Mouse (Mus musculus): ENCODE results near the gene Hnrnpf. TPM values are rescaled to one million over a fixed set of nuclear protein-coding genes. Genes with fewer than 3 reads are reported as not detected.

Gene Hnrnpf
- polyA plus RNA-seq, 1 experiment from 2014 or later: 363 TPM

DNA sequence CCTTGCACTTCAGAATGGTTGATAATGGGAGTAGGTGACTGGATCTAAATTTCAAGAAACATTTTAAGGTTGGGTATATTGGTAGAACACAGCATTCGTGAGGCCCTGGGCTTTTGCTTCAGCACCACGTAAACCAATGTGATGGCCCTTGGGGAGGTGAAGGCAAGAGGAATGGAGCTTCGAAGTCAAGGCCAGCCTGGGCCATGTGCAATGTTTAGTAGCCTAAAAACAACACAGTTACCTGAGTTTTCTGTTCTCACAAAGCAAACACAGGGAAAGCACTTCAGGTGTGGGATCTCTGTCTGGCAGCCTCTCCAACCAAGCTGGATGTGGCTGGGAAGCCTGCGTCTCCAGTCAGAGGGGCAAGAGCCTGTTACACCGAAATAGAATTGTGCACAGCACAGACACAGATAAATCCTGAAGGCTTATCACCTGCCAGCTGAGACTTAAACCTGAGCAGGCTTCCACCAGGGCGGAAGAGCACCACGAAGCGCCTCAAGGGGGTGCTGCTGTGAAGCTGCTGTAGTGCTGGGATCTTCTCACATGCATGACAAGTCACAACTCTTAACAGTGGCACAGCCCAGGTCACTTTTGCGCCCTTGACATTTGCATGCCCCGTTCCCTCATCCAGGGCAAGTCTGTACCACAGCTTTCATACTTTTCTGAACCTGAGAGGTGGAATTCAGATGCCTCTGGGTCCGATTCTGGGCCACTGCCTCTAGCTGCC lies 32.4 kb downstream of the Hnrnpf start:
- H3K27me3 ChIP-seq: no peaks in the 10 kb centered on the region
- H3K9me3 ChIP-seq: no peaks in the 10 kb centered on the region
- WGBS: 53% methylated on average over 11 of the region's 11 CpGs
- H3K4me3 ChIP-seq (replicated peaks): no peak overlapping the region
- no peak overlapping the region for H3K4me2 ChIP-seq (replicated peaks)
- ATAC-seq: no peak
- H3K4me1 ChIP-seq (replicated peaks): no peaks in the 10 kb centered on the region
- H3K9ac ChIP-seq (replicated peaks): no peak overlapping the region
- H3K36me3 ChIP-seq: peaks cover 27% of the 10 kb centered on the region
- H3K27ac ChIP-seq: no peak overlapping the region

DNA sequence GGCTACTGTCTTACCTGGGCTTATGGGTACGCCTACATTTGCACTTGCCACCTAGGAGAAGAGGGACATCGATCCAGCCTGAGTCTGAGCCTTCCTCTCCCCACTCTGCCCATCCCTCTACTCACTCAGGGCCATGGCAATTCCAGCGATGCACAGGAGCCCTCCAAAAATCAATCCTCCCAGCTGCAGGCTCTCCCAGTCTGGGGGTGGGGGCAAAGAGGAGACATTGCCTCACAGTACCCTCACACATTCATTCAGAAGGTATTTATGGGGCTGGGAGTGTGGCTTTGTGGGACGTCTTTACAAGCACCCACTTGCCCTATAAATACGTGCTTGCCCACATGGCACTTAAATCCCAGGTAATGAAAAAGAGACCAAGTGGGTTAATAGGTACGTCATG lies 34.2 kb downstream of the Hnrnpf start:
- Histone ChIP-seq H3K9me3 (no peaks in the 10 kb centered on the region), H3K36me3 (peaks cover 11% of the 10 kb centered on the region), H3K4me2 (replicated peaks) (no peak overlapping the region), H3K9ac (replicated peaks) (no peak overlapping the region), H3K27ac (no peak overlapping the region), H3K27me3 (no peaks in the 10 kb centered on the region), H3K4me3 (replicated peaks) (no peak overlapping the region), H3K4me1 (replicated peaks) (no peaks in the 10 kb centered on the region)
- ATAC-seq: no peak
- WGBS: 93% methylated on average over 6 of the region's 6 CpGs

GRCm38 (mm10) chr6:117935681-117936612 lies 35.8 kb downstream of the Hnrnpf start:
- H3K9me3 ChIP-seq: no peaks in the 10 kb centered on the region
- 95% methylated on average over 14 of the region's 14 CpGs for WGBS
- no peak overlapping the region for H3K4me3 ChIP-seq (replicated peaks)
- no peaks in the 10 kb centered on the region for H3K27me3 ChIP-seq
- no peak for ATAC-seq
- H3K4me1 ChIP-seq (replicated peaks): no peaks in the 10 kb centered on the region
- no peak overlapping the region for H3K4me2 ChIP-seq (replicated peaks)
- H3K27ac ChIP-seq: no peak overlapping the region
- H3K9ac ChIP-seq (replicated peaks): no peak overlapping the region
- H3K36me3 ChIP-seq: no peaks in the 10 kb centered on the region

DNA sequence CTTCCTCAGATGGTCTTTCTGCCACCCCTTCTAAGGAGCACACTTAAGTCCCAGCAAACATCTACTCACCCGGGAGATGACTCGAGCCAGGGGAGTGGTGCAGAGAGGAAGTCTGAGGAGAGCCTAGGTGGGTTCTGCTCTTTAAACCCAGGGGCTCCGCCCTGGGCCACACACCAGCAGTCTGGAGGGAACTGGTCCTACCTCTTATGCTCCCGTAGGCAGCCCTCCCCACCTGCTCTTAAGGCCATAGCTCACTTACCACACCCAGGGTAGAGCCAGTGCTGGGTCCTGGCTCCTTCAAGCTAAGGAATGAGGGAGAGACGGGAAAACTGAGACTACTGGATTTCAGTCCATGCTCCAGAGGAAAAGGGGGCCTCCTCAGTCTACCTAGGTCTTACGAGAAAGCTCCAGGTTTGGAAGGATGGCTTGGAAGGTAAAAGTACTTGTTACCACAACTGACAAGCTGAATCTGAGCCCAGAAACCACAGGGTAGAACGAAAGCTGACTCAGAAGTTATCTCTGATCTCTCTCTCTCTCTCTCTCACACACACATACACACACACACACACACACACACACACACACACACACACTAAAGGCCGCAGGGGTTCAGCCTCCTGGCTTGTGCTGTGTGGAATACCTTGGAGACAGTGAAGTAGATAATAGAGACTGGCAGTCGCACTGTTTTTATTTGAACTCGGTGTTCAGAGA lies 37.3 kb downstream of the Hnrnpf start, which contains the start of gene Fxyd4:
Gene Fxyd4, minus strand, starts transcription at position 471 of the 711 bp plus-strand sequence.
- Histone ChIP-seq H3K9ac (replicated peaks) (no peak within 1 kb of the TSS), H3K4me2 (replicated peaks) (no peak within 1 kb of the TSS), H3K27me3 (no peaks in the 10 kb centered on the region), H3K4me1 (replicated peaks) (no peaks in the 10 kb centered on the region), H3K27ac (no peak within 1 kb of the TSS), H3K9me3 (no peaks in the 10 kb centered on the region), H3K4me3 (replicated peaks) (no peak within 1 kb of the TSS), H3K36me3 (no peaks in the 10 kb centered on the region)
- WGBS: 80% methylated on average over 10 of the region's 10 CpGs
- no peak for ATAC-seq

GRCm38 (mm10) chr6:117938951-117939350 lies 38.8 kb downstream of the Hnrnpf start:
- 94% methylated on average over 10 of the region's 10 CpGs for WGBS

DNA sequence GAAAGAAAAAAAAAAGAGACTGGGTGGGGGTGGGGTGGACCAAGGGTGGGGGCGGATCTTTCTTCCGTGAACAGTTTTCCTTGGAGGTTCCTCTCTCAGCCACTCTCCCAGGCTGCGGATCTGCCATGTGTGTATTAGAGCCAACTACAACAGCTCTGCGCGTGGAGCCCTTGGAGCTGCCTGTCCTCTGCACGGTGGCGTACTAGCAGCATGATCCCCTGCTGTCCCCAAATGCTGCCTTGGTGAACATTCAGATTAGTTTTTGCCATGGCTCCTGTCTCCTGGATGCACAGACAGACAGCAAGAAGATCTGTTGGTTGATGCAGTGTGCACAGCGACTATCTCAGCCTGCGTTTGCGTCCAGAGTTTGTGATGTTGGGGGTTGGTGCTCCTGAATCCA lies 42.6 kb downstream of the Hnrnpf start:
- no peak overlapping the region for H3K4me2 ChIP-seq (replicated peaks)
- H3K27me3 ChIP-seq: no peaks in the 10 kb centered on the region
- WGBS: 87% methylated on average over 10 of the region's 10 CpGs
- no peak for ATAC-seq
- H3K36me3 ChIP-seq: no peaks in the 10 kb centered on the region
- H3K4me3 ChIP-seq (replicated peaks): no peak overlapping the region
- no peak overlapping the region for H3K9ac ChIP-seq (replicated peaks)
- H3K27ac ChIP-seq: no peak overlapping the region
- no peaks in the 10 kb centered on the region for H3K4me1 ChIP-seq (replicated peaks)
- no peaks in the 10 kb centered on the region for H3K9me3 ChIP-seq

More at GRCm38 (mm10) chr6:117938951-117939350, 38.8 kb downstream of the Hnrnpf start:
- Histone ChIP-seq H3K9me3 (no peaks in the 10 kb centered on the region), H3K4me2 (replicated peaks) (no peak overlapping the region), H3K36me3 (no peaks in the 10 kb centered on the region), H3K4me3 (replicated peaks) (no peak overlapping the region), H3K4me1 (replicated peaks) (no peaks in the 10 kb centered on the region), H3K27ac (no peak overlapping the region), H3K27me3 (no peaks in the 10 kb centered on the region), H3K9ac (replicated peaks) (no peak overlapping the region)
- ATAC-seq: no peak

DNA sequence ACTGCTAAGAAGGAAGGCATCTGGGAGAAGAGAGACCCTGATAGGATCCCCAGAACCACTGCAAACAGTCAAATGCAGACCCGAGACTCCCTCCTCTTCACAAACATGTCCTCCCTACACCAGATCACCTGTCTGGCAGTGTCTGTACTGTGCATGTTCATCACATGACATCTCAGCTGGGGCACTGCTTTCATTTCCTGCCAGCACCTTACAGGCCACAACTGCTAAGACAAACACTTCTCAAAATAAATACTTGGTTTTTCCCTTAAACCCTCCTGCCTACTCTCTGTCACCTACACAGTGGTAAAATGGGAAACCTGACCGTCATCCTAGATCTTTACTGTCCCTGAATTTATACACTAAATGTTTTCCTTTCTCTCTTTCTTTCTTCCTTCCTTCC lies 43.8 kb downstream of the Hnrnpf start:
- Histone ChIP-seq H3K4me2 (replicated peaks) (no peak overlapping the region), H3K9me3 (no peaks in the 10 kb centered on the region), H3K9ac (replicated peaks) (no peak overlapping the region), H3K4me3 (replicated peaks) (no peak overlapping the region), H3K4me1 (replicated peaks) (no peaks in the 10 kb centered on the region), H3K27me3 (no peaks in the 10 kb centered on the region), H3K36me3 (no peaks in the 10 kb centered on the region), H3K27ac (no peak overlapping the region)
- no peak for ATAC-seq
- 87% methylated on average over 2 of the region's 2 CpGs for WGBS

DNA sequence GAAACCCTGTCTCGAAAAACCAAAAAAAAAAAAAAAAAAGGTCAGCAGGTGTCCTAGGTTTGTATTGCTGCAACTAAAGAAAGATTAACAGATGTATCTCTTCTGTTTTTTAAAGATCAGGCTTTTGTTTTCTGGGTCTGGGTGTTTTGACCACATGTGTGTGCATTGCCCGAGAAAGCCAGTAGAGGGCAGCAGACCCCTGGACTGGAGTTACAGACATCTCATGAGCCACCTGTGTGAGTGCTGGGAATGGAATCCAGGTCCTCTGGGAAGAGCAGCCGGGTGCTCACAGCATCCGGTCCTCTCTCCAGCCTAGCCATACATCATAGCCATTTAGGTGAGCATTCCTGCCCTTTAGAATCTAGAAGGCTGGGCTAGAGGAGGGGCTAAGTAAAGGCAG lies 52.2 kb downstream of the Hnrnpf start:
- 89% methylated on average over 4 of the region's 4 CpGs for WGBS
- H3K4me2 ChIP-seq (replicated peaks): no peak overlapping the region
- no peak for ATAC-seq
- no peaks in the 10 kb centered on the region for H3K9me3 ChIP-seq
- H3K4me3 ChIP-seq (replicated peaks): no peak overlapping the region
- no peak overlapping the region for H3K9ac ChIP-seq (replicated peaks)
- H3K27ac ChIP-seq: no peak overlapping the region
- no peaks in the 10 kb centered on the region for H3K27me3 ChIP-seq
- peaks cover 7% of the 10 kb centered on the region; the same call in 1 of the 2 replicates for H3K4me1 ChIP-seq (replicated peaks)
- no peaks in the 10 kb centered on the region for H3K36me3 ChIP-seq

GRCm38 (mm10) chr6:117956161-117956560 lies 56.0 kb downstream of the Hnrnpf start:
- Histone ChIP-seq H3K27me3 (no peaks in the 10 kb centered on the region), H3K27ac (no peak overlapping the region), H3K4me3 (replicated peaks) (no peak overlapping the region), H3K9ac (replicated peaks) (no peak overlapping the region), H3K4me2 (replicated peaks) (no peak overlapping the region), H3K9me3 (no peaks in the 10 kb centered on the region), H3K4me1 (replicated peaks) (peaks cover 7% of the 10 kb centered on the region; the same call in 1 of the 2 replicates), H3K36me3 (no peaks in the 10 kb centered on the region)
- WGBS: 79% methylated on average over 6 of the region's 6 CpGs
- no peak for ATAC-seq

- Histone ChIP-seq H3K4me3 (replicated peaks) (no peak overlapping the region), H3K27me3 (no peaks in the 10 kb centered on the region), H3K9ac (replicated peaks) (no peak overlapping the region), H3K9me3 (no peaks in the 10 kb centered on the region), H3K36me3 (no peaks in the 10 kb centered on the region), H3K4me2 (replicated peaks) (no peak overlapping the region), H3K27ac (no peak overlapping the region), H3K4me1 (replicated peaks) (peaks cover 7% of the 10 kb centered on the region; the same call in 1 of the 2 replicates)
- no peak for ATAC-seq
- WGBS: 20% methylated on average over 14 of the region's 14 CpGs
Observed at GRCm38 (mm10) chr6:117956851-117957501, 56.9 kb downstream of the Hnrnpf start.

GRCm38 (mm10) chr6:117963201-117963600 lies 63.1 kb downstream of the Hnrnpf start:
- Histone ChIP-seq H3K27me3 (no peaks in the 10 kb centered on the region), H3K36me3 (no peaks in the 10 kb centered on the region), H3K4me1 (replicated peaks) (no peaks in the 10 kb centered on the region), H3K4me2 (replicated peaks) (no peak overlapping the region), H3K27ac (no peak overlapping the region), H3K4me3 (replicated peaks) (no peak overlapping the region), H3K9me3 (no peaks in the 10 kb centered on the region), H3K9ac (replicated peaks) (no peak overlapping the region)
- ATAC-seq: no peak
- 85% methylated on average over 3 of the region's 3 CpGs for WGBS
